Mouse (Mus musculus) bone marrow macrophage, adult 2 months (primary cell): ENCODE data around the gene A930018P22Rik. TPM values are rescaled to one million over a fixed set of nuclear protein-coding genes. Genes with fewer than 3 reads are reported as not detected.

Source experiments
- H3K27ac ChIP-seq: 2 replicates; pipeline ENCODE4 v1.5.1; 2012; ENCODE audit warnings: low read depth, low read length; ENCODE audit not compliant: insufficient read depth
- H3K4me1 ChIP-seq: 2 replicates; pipeline ENCODE4 v1.6.1; 2012; ENCODE audit warnings: low read length; ENCODE audit not compliant: control insufficient read depth, insufficient read depth
- H3K4me3 ChIP-seq: 2 replicates; pipeline ENCODE4 v1.5.1; 2012; ENCODE audit warnings: mild to moderate bottlenecking, low read length, moderate library complexity; ENCODE audit not compliant: insufficient read depth
- CTCF ChIP-seq: IDR thresholded peaks from 2 replicates; pipeline ENCODE4 v1.5.1; 2012; ENCODE audit warnings: low read depth, mild to moderate bottlenecking, low read length, moderate library complexity
- POLR2A ChIP-seq: IDR thresholded peaks from 2 replicates; pipeline ENCODE4 v1.6.1; 2012; ENCODE audit warnings: mild to moderate bottlenecking, low read depth, low read length, borderline replicate concordance
- polyA plus RNA-seq: library from polyadenylated mRNA; stranded (reverse); fragments of >200 nt; gene quantifications from 2 replicates; pipeline ENCODE4 v1.2.4, GENCODE M21; 2012; ENCODE audit not compliant: missing spikeins, insufficient read depth, insufficient read length

The A930018P22Rik gene
- polyA plus RNA-seq, 1 experiment = not detected

GRCm38 (mm10) chr2:104153876-104154275, 31.3 kb downstream of the A930018P22Rik start:
- Histone ChIP-seq H3K27ac (no peak overlapping the region), H3K4me1 (no peaks in the 10 kb centered on the region), H3K4me3 (no peak overlapping the region)
- TF ChIP-seq POLR2A = no peak
- no peak for TF ChIP-seq CTCF

GRCm38 (mm10) chr2:104157831-104158230, 35.3 kb downstream of the A930018P22Rik start:
- H3K4me3 ChIP-seq = no peak overlapping the region
- H3K27ac ChIP-seq = no peak overlapping the region
- no peaks in the 10 kb centered on the region for H3K4me1 ChIP-seq
- TF ChIP-seq POLR2A (no peak), CTCF (no peak)

- H3K27ac ChIP-seq = no peak overlapping the region
- H3K4me1 ChIP-seq = no peaks in the 10 kb centered on the region
- TF ChIP-seq POLR2A (no peak), CTCF (no peak)
- H3K4me3 ChIP-seq = no peak overlapping the region
Measured at GRCm38 (mm10) chr2:104163418-104163817, 40.8 kb downstream of the A930018P22Rik start.

- Histone ChIP-seq H3K27ac (no peak overlapping the region), H3K4me1 (no peaks in the 10 kb centered on the region), H3K4me3 (no peak overlapping the region)
- TF ChIP-seq CTCF (no peak), POLR2A (no peak)
Measured at GRCm38 (mm10) chr2:104163978-104164487, 41.5 kb downstream of the A930018P22Rik start.

- Histone ChIP-seq H3K4me3 (no peak overlapping the region), H3K4me1 (no peaks in the 10 kb centered on the region), H3K27ac (no peak overlapping the region)
- no peak for TF ChIP-seq CTCF
- no peak for TF ChIP-seq POLR2A
Measured at GRCm38 (mm10) chr2:104165631-104166030, 43.1 kb downstream of the A930018P22Rik start.

GRCm38 (mm10) chr2:104167765-104168164, 45.2 kb downstream of the A930018P22Rik start:
- TF ChIP-seq CTCF (no peak), POLR2A (no peak)
- Histone ChIP-seq H3K27ac (no peak overlapping the region), H3K4me1 (no peaks in the 10 kb centered on the region), H3K4me3 (no peak overlapping the region)

- Histone ChIP-seq H3K4me3 (no peak overlapping the region), H3K27ac (no peak overlapping the region), H3K4me1 (no peaks in the 10 kb centered on the region)
- TF ChIP-seq POLR2A (no peak), CTCF (no peak)
Measured at GRCm38 (mm10) chr2:104168186-104168896, 45.8 kb downstream of the A930018P22Rik start.

GRCm38 (mm10) chr2:104172695-104173348, 50.3 kb downstream of the A930018P22Rik start:
- Histone ChIP-seq H3K27ac (no peak overlapping the region), H3K4me1 (peaks cover 6% of the 10 kb centered on the region; the same call in 1 of the 2 replicates), H3K4me3 (no peak overlapping the region)
- TF ChIP-seq POLR2A (no peak), CTCF (no peak)

GRCm38 (mm10) chr2:104173431-104173830, 50.9 kb downstream of the A930018P22Rik start:
- Histone ChIP-seq H3K4me1 (peaks cover 6% of the 10 kb centered on the region; the same call in 1 of the 2 replicates), H3K4me3 (no peak overlapping the region), H3K27ac (no peak overlapping the region)
- TF ChIP-seq POLR2A (no peak), CTCF (no peak)

Other genes with a start within 250 kb of the A930018P22Rik start
- 281 and 284 TPM in 2 replicates for gene Lmo2, start 164.8 kb upstream of the A930018P22Rik start, polyA plus RNA-seq
- gene Fbxo3, start 95.0 kb upstream of the A930018P22Rik start, polyA plus RNA-seq = 43.2 and 44.3 TPM in 2 replicates
- gene 4931422A03Rik, start 94.4 kb upstream of the A930018P22Rik start, polyA plus RNA-seq = not detected in 2 replicates
- gene Gm10912, start 56.9 kb upstream of the A930018P22Rik start, polyA plus RNA-seq = 0.66 TPM in 1 of 2 replicates, not detected in the other
- not detected in 2 replicates for gene Gm10799, start 54.2 kb upstream of the A930018P22Rik start, polyA plus RNA-seq
- 1.9 and 2.1 TPM in 2 replicates for gene Cd59b, start 52.9 kb upstream of the A930018P22Rik start, polyA plus RNA-seq
- 16.3 and 17.4 TPM in 2 replicates for gene Cd59a, start 27.0 kb upstream of the A930018P22Rik start, polyA plus RNA-seq